Mouse (Mus musculus) inflammation-experienced regulatory T-cells, adult 6 months (primary cell): Measurements from ENCODE around the gene Coro1c. TPM values are rescaled to one million over a fixed set of nuclear protein-coding genes. Genes with fewer than 3 reads are reported as not detected.

Experiments
- ATAC-seq: one replicate; pipeline ENCODE4 v1.8.0; 2017
- polyA plus RNA-seq, 3 experiments: library from polyadenylated mRNA; unstranded; fragments of 100-300 nt; shearing (Covaris generic); gene quantifications; one replicate each; pipeline ENCODE4 v1.2.1; 2017

Gene Coro1c
- polyA plus RNA-seq, 3 experiments from 2014 or later: 46.6 to 88.2 (median 57.2) TPM

DNA sequence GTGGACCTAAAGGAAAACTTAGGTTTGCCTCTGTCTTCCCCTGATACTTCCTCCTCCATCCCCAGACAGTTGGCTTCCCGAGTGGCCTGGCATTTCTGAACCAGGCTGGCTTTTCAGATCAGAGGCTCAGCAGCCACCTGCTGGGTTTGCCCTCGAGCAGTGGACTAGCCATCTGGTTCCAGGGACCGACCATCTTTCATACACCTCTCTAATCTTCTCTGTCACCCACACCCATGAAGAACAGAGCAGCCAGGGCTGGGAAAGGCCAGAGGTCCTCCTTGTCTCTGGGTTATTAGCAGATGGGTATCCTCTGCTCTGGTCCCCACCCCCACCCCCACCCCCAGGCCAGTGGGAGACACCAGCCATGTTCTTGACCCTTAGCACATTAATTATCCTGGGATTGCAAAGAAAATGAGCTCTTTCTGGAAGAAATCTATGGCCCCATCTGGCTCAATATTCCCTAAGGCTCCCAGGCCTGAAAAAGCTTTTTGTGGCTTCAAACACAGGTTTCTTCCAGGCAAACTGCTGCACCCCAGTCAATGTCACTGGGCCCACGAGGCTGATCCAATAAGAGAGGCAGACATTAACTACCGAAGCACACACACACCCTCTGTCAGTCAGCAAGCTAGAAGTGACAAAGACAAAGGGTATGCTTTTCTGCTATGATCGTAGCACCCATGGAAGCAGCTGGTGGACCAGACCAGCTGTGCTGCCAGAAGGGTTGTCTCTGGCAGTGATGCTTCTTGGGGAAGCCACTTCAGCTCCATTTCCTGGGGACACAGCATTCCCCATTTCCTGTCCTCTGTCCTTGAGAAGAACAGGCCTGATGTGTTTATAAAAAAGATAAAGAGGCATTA, 13.0 kb upstream of the Coro1c start:
- no peak for ATAC-seq

DNA sequence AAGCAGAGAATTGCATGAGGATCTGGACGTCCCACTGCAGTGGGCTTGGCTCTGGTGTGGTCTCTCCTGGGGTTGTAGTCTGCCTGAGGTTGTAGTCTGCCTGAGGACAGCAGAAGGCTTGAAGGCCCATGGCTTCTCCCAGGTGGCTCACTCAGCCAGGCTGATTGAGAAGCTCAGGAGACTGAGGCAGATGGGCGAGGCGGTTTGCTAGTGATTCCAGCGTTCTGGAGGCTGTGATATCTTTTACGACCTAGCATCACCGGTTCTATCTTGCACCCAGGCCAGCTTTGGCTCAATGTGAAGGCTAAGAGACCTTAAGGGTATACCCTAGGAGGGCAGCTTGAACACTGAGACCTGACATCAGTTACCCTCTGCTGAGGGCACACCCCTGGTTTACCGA, 10.5 kb upstream of the Coro1c start:
- no peak for ATAC-seq

DNA sequence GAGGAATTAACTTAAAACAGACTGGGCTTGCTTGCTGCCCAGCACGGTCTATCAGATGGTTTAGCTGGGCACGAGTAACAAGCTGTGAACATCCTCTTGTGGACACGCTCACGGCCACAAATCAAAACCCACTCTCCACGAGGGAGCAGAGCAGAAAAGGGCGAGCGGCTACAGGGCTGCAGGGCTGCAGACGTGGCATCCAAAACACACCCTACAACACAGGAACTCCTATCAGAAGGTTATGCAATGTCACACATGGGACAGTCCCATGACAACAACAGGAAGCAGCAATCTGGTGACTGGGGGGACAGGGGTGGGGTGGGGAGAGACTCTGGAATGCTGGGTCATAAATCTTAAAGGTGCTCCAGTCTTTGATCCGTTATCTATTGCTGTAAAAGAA, 10.1 kb upstream of the Coro1c start:
- ATAC-seq: peak; percentile 52

DNA sequence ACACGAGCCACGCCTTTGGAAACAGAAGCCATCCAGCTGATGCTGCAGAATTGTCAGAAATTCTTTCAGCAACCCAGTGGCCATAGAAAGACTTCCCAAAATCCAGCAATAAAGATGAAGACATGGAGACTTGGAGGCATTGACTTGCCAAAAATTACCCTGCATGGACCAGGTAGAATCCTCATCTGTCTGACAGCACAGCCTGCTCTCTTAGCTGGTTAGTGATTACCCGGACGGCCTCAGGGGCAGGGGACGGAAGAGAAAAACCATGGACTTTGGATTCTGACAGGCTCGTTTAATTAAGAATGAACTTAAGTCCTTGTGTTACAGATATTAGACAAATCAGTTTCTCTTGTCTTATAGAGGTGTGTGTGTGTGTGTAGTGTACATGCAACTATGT, 2.1 kb upstream of the Coro1c start:
- no peak for ATAC-seq

DNA sequence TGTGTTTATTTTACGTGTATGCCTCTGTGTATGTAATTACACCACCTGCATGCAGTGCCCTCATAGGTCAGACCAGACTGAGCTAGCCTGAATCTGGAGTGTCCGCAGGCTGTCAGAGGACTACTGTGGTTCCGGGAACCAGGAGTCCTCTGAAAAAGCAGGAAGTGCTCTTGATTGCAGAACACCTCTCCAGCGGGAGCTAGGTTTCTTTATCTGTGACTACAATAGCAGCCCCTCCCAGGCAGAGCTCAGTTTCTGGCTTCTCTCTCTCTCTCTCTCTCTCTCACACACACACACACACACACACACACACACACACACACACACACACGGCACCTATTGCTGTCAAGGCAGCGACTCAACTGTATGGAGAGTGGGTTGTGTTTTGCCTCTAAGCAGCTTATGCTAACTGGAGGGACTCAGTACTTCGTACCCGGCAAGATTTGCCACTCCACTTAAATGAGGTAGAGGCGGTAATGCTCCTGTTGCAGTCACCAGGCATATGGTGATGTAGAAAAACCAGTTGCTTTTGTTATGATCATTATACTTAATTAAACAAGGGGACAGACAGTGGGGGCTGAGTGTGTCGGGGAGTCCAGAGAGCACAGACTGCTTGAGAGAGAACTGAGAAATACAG, 1.6 kb upstream of the Coro1c start:
- no peak for ATAC-seq

DNA sequence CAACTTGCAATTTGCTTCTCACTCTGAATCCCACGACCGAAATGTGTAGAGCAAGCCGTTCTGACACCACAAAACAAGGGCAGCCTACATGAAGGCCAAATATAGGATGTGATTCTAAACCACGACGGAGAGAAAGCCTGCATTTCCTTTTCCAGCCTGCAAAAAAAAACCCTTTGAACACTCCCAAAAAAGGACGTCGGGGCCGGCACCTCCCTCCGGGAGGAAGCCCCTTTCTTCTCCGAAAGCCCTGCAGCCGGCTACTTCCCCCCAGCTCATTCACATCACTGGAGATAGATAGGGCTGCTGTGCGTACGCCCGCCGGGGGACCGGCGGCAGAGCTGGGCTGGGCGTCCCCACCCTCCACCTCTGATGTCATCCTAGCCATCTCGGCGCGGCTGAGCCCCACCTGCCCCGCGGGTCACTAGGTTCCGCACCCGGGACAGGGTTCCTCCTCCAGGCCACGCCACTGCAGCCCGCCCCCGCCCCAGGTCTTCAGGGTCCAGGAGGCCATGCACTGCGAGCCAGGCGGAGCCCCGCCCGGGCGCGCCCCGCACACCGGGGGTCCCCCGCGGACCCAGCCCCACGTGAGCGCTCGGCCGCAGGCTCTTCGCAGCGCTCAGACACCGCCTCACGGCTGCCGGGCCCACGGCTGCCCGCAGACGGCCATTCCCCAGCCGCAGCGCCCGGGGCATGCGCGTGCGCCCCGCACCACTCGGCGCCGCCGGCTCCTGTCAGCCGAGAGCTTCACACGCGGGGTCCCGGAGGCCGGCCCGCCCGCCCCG, 581 bp downstream of the Coro1c start:
- peak; percentile 48 for ATAC-seq

DNA sequence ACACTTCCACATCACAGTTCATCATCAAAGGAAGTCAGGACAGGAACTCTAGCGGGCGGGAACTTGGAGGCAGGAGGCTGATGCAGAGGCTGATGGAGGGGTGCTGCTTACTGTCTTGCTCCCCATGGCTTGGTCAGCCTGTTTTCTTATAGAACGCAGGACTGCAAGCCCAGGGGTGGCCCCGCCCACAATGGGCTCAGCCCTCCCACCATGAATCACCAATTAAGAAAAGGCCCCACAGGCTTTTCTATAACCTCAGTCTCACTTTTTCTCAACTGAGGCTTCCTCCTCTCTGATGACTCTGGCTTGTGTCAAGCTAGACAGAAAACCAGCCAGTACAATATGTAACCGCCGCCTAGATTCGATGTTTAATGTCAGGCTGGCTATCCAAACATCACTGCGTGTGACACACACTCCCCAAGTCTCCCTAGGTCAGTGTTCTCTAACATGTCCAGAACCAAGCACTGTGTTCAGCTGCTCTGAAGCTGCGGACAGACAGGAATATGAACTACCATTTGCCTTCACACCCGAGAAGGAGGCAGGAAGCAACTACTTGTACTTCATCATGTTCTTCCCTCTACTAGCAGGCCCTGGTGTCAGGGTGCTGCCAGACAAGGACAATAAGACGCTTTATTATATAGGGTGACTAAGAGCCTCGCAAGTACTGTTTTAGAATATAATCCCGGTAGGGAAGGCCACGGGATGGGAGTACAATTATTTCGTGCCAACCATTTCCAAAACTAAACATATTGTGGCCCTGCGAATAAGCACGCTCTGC, 1.4 kb downstream of the Coro1c start:
- ATAC-seq: no peak

DNA sequence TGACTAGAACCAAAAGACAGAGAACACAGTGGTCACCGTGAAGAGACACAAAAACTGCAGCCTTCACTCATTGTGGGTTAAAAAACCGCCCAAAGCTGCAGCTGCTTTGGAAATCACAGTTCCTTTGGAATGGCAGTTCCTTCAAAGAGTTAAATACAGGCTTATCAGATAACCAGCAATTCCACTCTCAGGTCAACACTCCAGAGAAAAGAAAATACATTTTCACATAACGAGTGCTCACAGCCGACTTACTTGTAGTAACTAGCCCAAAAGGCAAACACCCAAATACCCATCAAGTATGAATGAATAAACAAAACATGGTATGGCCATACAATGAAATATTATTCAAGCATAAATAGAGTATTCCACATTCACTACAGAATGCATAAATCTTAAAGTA, 3.6 kb downstream of the Coro1c start:
- ATAC-seq: no peak

DNA sequence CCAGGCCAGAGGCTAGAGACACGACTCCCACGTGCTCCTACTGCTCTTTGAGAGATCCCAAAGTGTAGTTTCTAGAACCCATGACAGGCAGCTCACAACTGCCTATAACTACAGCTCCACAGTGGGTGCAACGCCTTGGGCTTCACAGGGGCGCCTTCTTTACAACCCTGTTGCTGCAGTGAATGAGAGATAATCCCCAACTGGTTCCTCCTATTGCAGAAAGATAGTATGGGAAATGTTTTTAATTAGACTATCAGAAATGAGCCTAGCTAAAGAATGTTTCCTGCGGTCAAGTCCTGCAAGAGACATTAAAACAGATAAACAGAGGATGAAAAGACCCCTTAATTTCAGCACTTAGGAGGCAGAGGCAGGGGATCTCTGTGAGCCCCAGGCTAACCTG, 5.6 kb downstream of the Coro1c start:
- ATAC-seq: no peak

DNA sequence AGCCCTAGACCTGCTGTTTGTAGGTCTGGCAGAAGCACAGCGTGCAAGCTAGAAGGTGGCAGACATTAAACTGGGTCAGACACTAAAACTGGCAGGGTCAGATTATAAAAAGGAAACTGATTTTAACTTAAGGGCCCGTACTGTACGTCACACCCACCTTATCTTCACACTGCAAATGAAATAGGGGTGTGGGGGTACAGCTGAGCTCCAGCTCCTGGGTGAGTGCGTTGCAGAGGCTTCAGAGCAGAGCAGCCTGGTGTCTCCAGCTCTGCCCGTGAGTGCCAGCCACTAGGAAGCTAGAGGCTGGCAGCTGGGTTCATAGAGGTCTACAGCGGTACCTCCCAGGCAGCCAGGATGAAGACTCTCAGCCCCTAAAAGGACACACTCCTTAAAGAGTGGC, 6.5 kb downstream of the Coro1c start:
- peak; percentile 21 for ATAC-seq

DNA sequence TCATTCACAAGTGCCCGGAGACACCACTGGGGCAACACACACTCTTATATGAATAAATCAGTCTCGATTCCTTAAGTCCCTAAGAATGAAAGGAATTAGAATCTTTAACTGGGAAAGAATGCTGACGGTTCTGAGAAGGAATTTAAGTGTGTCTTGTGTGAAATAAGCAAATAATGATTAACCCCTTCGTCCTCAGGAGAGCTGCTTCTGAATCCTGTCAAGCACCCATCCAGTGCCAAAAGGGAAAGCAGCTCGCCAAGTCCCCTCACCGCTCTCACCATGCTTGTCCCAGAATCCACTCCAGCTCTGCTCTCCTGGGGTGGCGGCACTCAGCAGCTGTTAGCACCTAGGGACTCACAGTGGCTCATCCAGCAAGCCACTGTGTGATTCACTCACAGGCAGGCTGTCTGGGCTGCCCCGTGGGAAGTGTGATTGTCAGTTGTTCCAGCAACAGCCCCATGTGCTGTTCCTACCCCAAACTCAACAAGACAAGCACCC, 7.4 kb downstream of the Coro1c start:
- no peak for ATAC-seq

DNA sequence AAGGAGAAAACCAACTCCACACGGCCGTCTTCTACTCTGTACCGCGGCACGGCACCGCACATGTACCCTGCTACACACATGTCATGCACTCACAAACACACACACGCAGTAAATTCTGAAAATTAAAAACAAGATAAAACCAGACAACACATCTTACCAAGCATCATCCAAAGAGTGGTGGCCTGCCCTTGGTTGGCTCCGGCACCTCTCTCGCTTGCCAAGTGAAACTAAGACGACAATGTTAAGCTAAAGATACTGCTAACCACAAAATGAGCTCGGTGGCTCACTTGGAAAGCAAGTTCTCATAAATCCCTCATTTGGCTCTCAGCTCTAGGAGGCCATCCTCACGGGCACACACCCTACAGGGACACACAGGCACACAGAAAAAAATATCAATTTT, 9.0 kb downstream of the Coro1c start:
- ATAC-seq: peak; percentile 17

DNA sequence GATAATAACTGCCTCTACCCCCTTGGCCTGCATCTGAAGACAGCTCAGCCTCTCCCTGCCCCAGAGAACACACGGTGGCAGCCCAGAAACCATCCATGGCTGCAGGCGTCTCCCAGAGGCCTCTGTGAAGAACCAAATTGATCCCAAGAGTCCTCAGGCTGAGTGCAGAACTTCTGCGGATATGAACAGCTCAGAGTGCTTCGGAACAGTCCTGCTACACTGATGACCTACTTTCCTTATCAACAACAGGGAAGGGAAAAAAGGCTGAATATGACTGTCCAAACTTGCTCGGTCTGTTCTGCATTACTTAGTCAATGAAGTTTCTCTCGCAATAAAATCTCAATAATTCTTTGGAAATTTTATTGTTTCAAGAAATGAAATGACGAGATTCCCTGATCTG, 16.6 kb downstream of the Coro1c start:
- ATAC-seq: no peak

DNA sequence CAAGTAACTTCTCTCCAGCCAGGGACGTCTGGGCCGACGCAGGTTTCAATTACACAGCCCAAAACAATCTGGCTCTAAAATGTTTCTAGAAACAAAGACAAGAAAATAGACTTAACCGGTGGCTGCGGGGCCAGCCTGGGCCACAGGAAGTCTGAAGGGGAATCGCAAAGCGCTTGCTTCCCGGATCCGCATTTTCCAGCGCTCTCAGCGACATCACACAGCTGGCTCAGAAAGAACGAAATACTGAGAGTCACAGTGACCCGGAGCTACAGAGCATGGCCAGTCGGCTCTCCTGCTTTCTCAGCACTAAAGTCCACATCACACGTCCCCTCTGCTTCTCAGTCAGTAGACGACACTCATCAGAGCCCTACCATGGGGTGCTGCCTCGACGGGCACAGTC, 17.7 kb downstream of the Coro1c start:
- ATAC-seq: no peak

DNA sequence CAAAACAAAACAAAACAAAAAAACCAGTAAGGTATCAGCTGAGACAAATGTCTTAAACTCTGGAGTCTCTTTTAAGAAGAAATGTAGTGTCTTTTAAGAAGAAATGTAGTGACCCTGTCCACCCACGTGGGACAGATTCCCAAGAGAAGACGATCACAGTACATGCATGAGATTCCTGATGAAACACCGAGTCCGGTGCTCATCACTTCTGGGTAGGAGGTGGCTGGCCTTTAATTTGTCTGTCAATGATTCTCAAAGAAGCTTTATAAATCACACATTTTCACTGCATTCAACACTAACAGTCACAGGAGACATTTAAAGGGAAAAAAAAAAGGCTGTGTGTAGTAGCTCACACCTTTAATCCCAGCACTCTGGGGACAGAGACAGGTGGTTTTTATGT, 18.6 kb downstream of the Coro1c start:
- ATAC-seq: no peak

DNA sequence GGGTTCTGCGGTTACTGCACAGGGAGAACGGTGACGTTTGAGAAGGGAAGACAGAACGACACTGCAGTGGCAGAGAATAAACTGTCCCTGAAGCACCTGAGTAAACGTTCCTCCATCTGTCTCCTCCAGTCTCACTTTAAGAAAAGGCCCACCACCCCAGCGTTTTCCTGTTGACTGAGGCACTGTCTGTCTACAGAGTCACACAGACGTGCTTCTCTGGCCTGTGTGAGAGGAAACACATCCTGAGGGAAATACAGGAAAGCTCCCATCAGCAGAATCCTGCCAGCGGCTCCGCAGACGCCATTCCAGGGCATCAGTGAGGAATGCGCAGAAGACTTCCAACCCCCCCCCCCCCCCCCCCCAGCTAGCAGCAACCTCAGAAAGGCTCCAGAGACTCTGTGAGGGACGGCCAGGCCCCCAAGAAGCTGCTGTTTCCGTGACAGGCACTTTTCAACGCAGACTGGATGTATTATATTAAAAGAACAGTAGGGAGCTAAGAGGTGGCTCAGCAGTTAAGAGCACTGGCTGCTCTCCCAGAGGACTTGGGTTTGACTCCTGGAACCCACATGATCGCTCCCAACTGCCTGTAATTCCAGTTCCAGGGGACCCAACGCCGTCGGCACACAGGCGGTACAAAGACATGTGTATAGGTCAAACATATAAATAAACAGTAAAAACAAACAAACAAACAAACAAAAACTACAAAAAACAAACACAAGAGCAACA, 19.2 kb downstream of the Coro1c start:
- no peak for ATAC-seq

DNA sequence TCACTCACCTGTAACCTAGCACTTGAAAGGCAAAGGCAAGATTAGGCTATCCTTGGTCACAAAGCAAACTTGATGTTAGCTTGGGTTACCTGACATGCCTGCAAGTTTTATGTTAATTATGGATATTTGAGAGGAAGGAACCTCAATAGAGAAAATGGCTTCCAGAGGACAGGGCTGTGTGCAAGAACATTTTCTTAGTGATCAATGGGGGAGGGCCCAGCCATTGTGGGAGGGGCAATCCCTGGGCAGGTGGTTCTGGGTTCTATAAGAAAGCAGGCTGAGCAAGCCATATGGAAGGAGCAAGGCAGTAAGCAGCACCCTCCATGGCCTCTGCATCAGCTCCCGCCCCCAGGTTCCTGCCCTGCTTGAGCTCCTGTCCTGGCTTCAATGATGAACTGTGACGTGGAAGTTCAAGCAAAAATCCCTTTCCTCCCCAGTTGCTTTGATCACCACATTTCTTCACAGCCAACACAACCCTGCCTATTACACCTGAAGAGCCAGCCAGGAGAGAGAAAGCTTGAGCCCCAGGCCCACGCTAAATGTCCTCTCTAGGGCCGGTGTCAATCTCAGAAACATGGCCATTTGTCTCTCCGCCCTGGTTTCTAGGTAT, 20.3 kb downstream of the Coro1c start:
- peak; percentile 64 for ATAC-seq

DNA sequence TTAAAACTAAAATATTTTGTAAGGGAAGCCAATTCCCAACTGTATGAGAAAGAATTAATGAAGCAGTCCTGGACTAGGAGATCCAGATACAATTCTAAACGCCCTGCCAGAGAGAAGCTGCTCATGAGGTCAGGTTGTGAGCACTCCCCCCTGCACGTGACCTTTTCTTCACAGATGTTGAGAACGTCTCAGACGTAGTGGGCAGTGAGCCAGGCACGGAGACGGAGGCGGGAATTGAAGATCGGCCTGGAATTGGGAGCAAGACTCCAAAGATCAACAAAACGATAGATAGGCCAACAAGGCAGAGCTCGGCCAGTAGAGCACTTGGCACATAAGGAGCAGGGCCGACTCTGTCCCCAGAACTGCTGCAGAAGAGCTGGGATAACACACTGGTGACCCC, 21.4 kb downstream of the Coro1c start:
- no peak for ATAC-seq

DNA sequence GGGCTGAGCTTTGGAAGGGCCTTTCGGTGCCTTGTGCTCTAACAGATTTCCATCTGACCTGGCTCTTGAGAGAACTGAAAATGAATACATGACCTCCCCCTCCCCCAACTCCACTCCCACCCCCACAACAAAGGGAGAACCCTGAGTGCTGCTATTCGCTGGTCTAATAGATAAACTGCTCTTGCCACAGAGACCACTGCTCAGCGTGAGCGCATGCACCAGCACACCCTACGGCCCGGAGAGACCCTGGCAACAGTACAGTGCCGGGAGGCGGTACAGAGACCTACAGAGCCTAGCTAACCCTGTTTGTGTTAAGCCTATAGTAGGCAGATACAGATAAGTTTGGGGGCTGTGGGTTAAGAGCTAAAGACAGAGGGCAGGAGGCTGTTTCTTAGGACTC, 22.9 kb downstream of the Coro1c start:
- ATAC-seq: no peak

DNA sequence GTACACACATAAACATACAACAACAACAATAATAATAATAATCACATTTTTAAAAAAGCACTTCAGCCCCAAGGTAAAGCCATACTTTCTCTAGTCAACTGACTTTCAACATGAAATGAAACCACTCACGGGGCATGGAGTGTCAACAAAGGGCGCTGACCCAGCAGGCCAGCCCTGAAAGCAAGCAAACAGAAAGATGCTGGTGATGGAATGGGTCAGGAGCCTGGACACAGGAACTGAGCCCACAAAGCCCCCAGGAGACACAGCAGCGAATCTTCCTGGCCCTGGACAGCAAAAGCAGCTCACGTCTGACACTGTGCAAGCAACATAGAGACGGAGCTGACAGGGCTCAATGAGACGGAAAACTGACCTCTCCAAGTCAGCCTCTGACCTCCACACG, 23.8 kb downstream of the Coro1c start:
- ATAC-seq: no peak

DNA sequence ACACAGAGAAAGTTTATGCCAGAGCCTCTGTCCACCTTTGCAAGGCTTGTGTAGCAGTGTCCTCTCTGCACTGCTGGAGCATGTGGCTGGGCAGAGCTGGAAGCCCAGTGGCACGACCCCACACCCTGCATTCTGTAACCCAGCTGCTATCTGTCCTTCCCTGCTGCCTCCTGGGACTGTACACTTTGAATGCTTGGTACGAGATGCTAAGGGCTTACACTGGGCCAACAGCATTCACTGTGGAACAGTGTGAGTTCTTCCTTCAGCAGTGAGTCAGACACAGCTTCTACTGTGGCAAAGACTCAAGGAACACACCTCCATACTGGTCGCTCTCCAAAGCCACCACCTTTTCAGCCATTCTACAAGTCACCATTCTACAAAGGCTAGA, 25.2 kb downstream of the Coro1c start:
- ATAC-seq: no peak
